ENCODE assay signal across 14 mouse cellular contexts in genomic region chr10:117386981-117387380, GRCm38 (mm10).
"Had no signal": no experiment of that assay in that cellular context is flagged by ENCODE, and none has a peak within 500 bp of the region (broad histone marks: within the 10 kb centered on the region; RNA-seq: fewer than 3 reads in every experiment).

No protein-coding gene starts in this region.

- DNase-seq: heart, postnatal 10 days; heart, postnatal 14 days; heart, postnatal 4 days; kidney, adult 18-20 months; kidney, adult 2 months; kidney, adult 8-10 months; kidney, adult 9 months; kidney, postnatal 10 days; kidney, postnatal 14 days; kidney, postnatal 25 days; kidney, postnatal 36 days; kidney, postnatal 4 days; layer of hippocampus, adult 9-11 months; layer of hippocampus, postnatal 36 days had no signal
